Mouse (Mus musculus) midbrain, embryonic 11.5 days (tissue): ENCODE measurements around the gene Rbfox2. TPM values are rescaled to one million over a fixed set of nuclear protein-coding genes. Genes with fewer than 3 reads are reported as not detected.

Source experiments
- ATAC-seq: fragments of 200-750 bp; cut with Nextera tagmentation; 2 replicates; pipeline ENCODE4 v1.8.0; 2017; ENCODE audit warnings: moderate TSS enrichment, moderate library complexity; ENCODE audit not compliant: low FRiP score
- DNase-seq: peaks from one replicate; pipeline ENCODE4 v3.0.0; 2015; ENCODE audit warnings: low spot score; ENCODE audit errors: missing footprints
- H3K27ac ChIP-seq: fragments of 300-500 bp; sonication (generic); 2 replicates; pipeline ENCODE4 v1.5.1; 2014; ENCODE audit warnings: low read depth, low read length
- H3K27me3 ChIP-seq: fragments of 300-500 bp; sonication (generic); 2 replicates; pipeline ENCODE4 v1.6.1; 2014; ENCODE audit warnings: mild to moderate bottlenecking, low read length, moderate library complexity, mixed read lengths; ENCODE audit not compliant: control insufficient read depth, insufficient read depth
- H3K36me3 ChIP-seq: fragments of 300-500 bp; sonication (generic); 2 replicates; pipeline ENCODE4 v1.6.1; 2014; ENCODE audit warnings: mild to moderate bottlenecking, low read length, moderate library complexity, mixed read lengths; ENCODE audit not compliant: control insufficient read depth, insufficient read depth
- H3K4me1 ChIP-seq: fragments of 300-500 bp; sonication (generic); 2 replicates; pipeline ENCODE4 v1.6.1; 2014; ENCODE audit warnings: low read length; ENCODE audit not compliant: control insufficient read depth, insufficient read depth
- H3K4me2 ChIP-seq: fragments of 300-500 bp; sonication (generic); 2 replicates; pipeline ENCODE4 v1.6.1; 2014; ENCODE audit warnings: mild to moderate bottlenecking, moderate library complexity
- H3K4me3 ChIP-seq: fragments of 300-500 bp; sonication (generic); 2 replicates; pipeline ENCODE4 v1.5.1; 2014; ENCODE audit warnings: low read depth, low read length
- H3K9ac ChIP-seq: fragments of 300-500 bp; sonication (generic); 2 replicates; pipeline ENCODE4 v1.6.1; 2014; ENCODE audit warnings: low read length
- H3K9me3 ChIP-seq: fragments of 300-500 bp; sonication (generic); 2 replicates; pipeline ENCODE4 v1.6.1; 2016; ENCODE audit warnings: low read length; ENCODE audit not compliant: control insufficient read depth
- WGBS: fragments of 180-500 bp; shearing (Covaris S2); extraction: QIAGEN DNeasy Blood & Tissue Kit; methylation state at CpG from one replicate; pipeline ENCODE4 v1.1.7; 2014; 5-methylcytosine and 5-hydroxymethylcytosine counted together
- polyA plus RNA-seq: library from polyadenylated mRNA; unstranded; fragments of >200 nt; fragmentation: Nextera tagmentation; extraction: Ambion mirVana; gene quantifications from 2 replicates; pipeline ENCODE4 v1.2.1, GENCODE M21; 2014

Rbfox2 gene
- polyA plus RNA-seq, 1 experiment from 2014 or later: 73.2 TPM

DNA sequence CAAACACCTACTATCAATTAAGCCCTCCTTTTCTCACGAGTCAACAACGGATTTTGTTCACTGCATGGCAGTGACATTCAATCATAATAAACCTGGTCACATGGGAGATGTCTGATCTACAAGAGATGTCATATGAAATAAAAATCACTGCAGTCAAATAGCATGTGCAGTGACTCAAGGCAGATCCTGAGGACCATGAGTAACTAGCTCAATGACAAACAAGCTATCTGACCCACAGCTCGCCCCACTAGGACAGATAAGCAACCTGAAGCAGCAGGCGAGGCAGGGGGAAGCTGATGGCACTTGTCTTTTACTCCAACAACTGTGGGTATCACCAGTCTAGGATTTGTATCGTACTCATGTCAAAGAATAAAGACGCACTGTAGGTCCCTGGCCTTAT lies 14.4 kb downstream of the Rbfox2 start:
- DNase-seq (no peak), ATAC-seq (no peak)
- Histone ChIP-seq H3K4me2 (no peak overlapping the region), H3K27me3 (no peaks in the 10 kb centered on the region), H3K9me3 (no peaks in the 10 kb centered on the region), H3K9ac (no peak overlapping the region), H3K27ac (no peak overlapping the region), H3K36me3 (no peaks in the 10 kb centered on the region), H3K4me1 (no peaks in the 10 kb centered on the region), H3K4me3 (no peak overlapping the region)
- 82% methylated on average over 6 of the region's 6 CpGs for WGBS

DNA sequence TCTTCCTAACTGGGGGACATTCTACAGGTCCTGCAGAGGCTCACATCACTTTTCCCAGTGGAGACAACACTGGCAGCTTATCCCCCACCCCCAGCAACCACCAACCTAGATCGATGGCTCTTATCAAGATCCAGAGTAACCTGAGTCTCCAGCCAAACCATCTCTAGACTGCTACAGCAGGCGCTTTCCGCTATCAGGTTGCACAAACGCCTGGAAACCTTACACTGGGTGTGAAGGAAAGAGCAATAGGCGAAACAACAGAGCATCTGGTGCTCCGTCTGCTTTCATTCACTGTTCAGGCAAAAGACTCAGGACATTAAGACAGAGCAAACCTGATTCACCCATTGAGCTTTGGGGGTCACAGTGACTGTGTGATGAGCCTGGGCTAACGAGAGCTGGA lies 15.3 kb downstream of the Rbfox2 start:
- no peak for DNase-seq
- Histone ChIP-seq H3K4me1 (no peaks in the 10 kb centered on the region), H3K9ac (no peak overlapping the region), H3K4me3 (no peak overlapping the region), H3K4me2 (no peak overlapping the region), H3K9me3 (no peaks in the 10 kb centered on the region), H3K36me3 (no peaks in the 10 kb centered on the region), H3K27me3 (no peaks in the 10 kb centered on the region), H3K27ac (no peak overlapping the region)
- WGBS: 79% methylated on average over 7 of the region's 7 CpGs
- ATAC-seq: no peak

DNA sequence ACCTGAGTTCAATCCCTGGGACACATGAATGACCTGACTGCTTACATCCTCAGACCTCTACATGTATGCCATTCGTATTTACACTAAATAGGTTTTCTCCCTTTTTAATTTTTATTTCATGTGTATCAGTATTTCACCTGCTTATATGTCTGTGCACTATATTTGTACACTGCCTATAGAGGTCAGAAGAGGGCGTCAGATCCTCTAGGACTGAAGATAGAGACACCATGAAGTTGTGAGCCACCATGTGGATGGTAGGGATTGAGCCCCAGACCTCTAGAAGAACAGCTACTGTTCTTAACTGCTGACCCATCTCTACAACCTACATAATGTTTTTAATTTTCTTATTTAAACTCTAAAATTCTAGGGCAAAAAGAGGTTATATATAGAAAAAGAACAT lies 16.5 kb downstream of the Rbfox2 start:
- H3K9ac ChIP-seq: no peak overlapping the region
- H3K27me3 ChIP-seq: no peaks in the 10 kb centered on the region
- H3K36me3 ChIP-seq: no peaks in the 10 kb centered on the region
- no peak overlapping the region for H3K27ac ChIP-seq
- 74% methylated on average over 2 of the region's 2 CpGs for WGBS
- no peaks in the 10 kb centered on the region for H3K4me1 ChIP-seq
- no peak for ATAC-seq
- H3K4me3 ChIP-seq: no peak overlapping the region
- H3K4me2 ChIP-seq: no peak overlapping the region
- no peak for DNase-seq
- H3K9me3 ChIP-seq: no peaks in the 10 kb centered on the region

DNA sequence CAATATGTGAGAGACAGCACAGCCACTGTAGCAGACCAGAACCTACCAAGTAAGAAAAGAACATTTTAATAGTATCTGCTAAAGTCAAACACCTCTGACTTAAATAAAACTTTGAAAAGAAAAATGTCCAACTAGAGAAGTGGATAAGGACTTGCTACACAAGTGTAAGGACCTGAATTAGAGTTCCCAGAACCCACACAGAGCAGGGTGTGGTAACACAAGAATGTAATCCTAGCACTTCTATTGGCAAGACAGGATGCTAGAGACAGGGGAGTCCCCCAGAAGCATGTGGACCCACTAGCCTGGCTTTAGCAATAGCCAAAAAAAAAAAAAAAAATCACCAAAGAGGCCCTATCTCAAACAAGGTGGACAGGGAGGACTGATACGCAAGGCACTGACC lies 26.7 kb downstream of the Rbfox2 start:
- H3K27me3 ChIP-seq: no peaks in the 10 kb centered on the region
- H3K4me3 ChIP-seq: no peak overlapping the region
- no peak overlapping the region for H3K27ac ChIP-seq
- ATAC-seq: no peak
- no peak overlapping the region for H3K9ac ChIP-seq
- H3K9me3 ChIP-seq: no peaks in the 10 kb centered on the region
- H3K36me3 ChIP-seq: no peaks in the 10 kb centered on the region
- no peak overlapping the region for H3K4me2 ChIP-seq
- no peaks in the 10 kb centered on the region for H3K4me1 ChIP-seq
- DNase-seq: peak; percentile 56
- 88% methylated on average over 1 of the region's 1 CpGs for WGBS

DNA sequence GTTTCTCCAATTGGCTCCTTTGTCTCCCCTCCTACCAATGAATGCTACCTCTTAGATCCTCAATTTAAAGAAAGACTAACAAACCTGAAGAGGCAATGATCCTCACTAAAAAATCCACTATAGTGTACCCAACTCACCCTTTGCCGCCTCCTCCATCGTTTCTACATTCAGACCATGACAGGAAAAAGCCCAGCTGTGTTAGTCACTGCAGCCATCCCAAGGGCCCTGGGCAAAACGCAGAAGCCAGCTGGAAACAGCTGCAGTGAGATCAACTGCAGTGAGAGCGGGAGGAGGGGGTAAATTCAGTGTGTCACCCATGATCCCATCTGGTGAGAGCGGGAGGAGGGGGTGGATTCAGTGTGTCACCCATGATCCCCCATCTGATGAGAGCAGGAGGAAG lies 28.0 kb downstream of the Rbfox2 start:
- H3K36me3 ChIP-seq: no peaks in the 10 kb centered on the region
- no peak overlapping the region for H3K27ac ChIP-seq
- no peak for ATAC-seq
- DNase-seq: peak; percentile 59
- no peaks in the 10 kb centered on the region for H3K4me1 ChIP-seq
- H3K4me2 ChIP-seq: no peak overlapping the region
- H3K9ac ChIP-seq: no peak overlapping the region
- WGBS: 71% methylated on average over 5 of the region's 5 CpGs
- no peaks in the 10 kb centered on the region for H3K9me3 ChIP-seq
- H3K4me3 ChIP-seq: no peak overlapping the region
- no peaks in the 10 kb centered on the region for H3K27me3 ChIP-seq

DNA sequence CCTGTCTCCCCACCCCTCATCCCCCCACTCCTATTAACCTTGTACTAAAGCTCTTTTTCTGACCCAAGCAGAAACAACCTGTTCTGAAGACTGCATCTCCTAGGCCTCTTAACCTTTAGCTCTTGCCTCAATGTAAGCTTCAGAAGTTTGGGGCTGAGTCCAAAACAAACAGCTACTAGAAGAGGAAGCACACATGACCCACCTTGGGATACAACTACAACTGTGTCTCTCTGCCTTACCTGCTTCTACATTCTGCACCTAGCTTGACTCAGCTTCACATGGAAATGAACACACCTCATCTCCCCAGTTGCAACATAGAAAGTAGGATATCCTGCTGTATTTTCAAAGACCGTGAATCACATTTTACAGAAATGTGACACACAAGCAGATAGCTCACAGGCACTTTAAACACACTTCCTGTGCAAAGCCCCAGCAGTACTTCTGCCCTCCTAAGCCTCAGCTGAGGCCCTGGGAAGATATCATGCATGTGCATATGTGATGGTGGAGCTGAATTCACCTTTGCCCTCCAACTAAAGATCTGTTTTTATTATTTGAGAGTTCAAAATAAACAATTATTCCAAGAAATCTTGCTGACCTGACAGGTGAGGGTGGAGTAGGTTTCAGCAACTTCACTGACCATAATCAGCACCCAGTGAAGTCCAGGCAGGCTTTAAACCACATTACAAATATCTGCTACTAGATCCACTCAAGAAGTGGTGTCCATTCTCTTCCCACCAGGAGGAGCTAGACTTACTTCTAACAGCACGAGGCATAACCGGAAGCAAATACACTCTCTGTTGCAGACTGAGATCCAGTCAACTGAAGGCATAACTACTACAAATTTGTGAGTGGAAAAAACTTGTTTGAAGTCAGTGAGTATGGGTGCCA lies 29.7 kb downstream of the Rbfox2 start:
- H3K27me3 ChIP-seq: no peaks in the 10 kb centered on the region
- H3K4me3 ChIP-seq: no peak overlapping the region
- ATAC-seq: no peak
- WGBS: 82% methylated on average over 3 of the region's 3 CpGs
- H3K9me3 ChIP-seq: no peaks in the 10 kb centered on the region
- no peaks in the 10 kb centered on the region for H3K4me1 ChIP-seq
- no peak overlapping the region for H3K4me2 ChIP-seq
- H3K36me3 ChIP-seq: no peaks in the 10 kb centered on the region
- H3K27ac ChIP-seq: no peak overlapping the region
- peak; percentile 85 for DNase-seq
- H3K9ac ChIP-seq: no peak overlapping the region

DNA sequence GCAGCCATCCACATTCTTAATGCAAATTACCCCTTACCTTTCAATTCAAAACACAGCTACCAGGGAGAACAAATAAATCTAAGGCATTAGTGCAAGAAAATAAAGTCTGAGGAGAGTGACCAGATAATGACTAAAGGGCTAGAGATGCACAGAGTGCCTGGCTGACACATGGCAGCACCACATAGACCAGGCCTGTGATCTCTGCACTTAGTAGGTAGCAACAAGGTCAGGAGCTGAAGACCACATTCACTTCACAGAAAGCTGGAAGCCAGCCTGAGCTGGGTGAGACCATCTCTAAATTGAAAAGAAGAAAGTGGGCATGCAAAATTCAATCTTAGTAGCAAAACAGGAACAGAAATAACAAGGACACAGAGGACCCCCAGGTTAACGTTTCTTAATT lies 30.5 kb downstream of the Rbfox2 start:
- no peak overlapping the region for H3K27ac ChIP-seq
- no peak for ATAC-seq

DNA sequence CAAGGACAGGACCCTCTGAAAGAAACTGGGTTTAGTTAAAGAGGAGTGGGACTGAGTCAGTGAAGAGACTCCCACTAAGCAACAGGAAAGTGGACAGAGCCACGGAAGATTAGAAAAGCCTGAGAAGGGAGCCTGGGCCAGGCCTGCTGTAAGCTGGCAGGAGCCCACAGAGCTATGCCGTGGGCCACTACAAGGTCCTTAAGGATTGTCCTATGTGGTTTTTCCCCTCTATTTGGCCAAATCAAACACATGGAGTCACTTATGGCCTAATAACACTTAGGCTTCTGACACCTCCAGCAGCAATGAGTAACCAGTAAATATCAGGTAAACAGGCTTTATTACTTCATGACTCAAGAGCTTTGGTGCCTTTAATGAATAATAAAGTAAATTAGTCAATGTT lies 31.2 kb downstream of the Rbfox2 start:
- no peak overlapping the region for H3K9ac ChIP-seq

More for the DNA sequence above, 30.5 kb downstream of the Rbfox2 start:
- DNase-seq: peak; percentile 56
- WGBS: 86% methylated on average over 1 of the region's 1 CpGs
- no peaks in the 10 kb centered on the region for H3K27me3 ChIP-seq
- H3K4me1 ChIP-seq: no peaks in the 10 kb centered on the region
- no peaks in the 10 kb centered on the region for H3K36me3 ChIP-seq
- no peak overlapping the region for H3K9ac ChIP-seq
- H3K4me3 ChIP-seq: no peak overlapping the region
- no peaks in the 10 kb centered on the region for H3K9me3 ChIP-seq
- H3K4me2 ChIP-seq: no peak overlapping the region

DNA sequence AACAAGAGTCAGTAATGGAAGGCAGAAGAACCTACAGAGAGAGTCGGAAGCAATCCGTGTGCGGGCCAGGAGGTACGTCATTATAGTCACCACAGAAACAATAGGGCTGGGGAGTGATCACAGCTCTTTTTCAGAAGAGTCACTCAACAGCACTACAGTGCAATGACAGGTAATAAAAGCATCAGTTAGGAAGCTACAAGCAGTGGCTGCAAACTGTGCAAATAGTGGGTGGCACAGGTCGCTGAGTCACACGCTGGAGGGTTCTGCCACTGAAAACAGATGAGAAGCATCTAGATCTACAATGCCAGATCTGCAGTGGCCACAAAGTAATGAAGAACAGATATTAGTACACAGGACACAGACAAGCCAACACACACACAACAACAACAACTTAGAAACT lies 32.9 kb downstream of the Rbfox2 start:
- no peaks in the 10 kb centered on the region for H3K4me1 ChIP-seq
- no peaks in the 10 kb centered on the region for H3K9me3 ChIP-seq
- H3K4me2 ChIP-seq: no peak overlapping the region
- DNase-seq: no peak
- H3K4me3 ChIP-seq: no peak overlapping the region
- no peak for ATAC-seq
- no peaks in the 10 kb centered on the region for H3K36me3 ChIP-seq
- whole genome bisulfite sequencing: 94% methylated on average over 6 of the region's 6 CpGs
- no peaks in the 10 kb centered on the region for H3K27me3 ChIP-seq
- H3K27ac ChIP-seq: no peak overlapping the region
- H3K9ac ChIP-seq: no peak overlapping the region

More for the DNA sequence above, 31.2 kb downstream of the Rbfox2 start:
- H3K9me3 ChIP-seq: no peaks in the 10 kb centered on the region
- no peak for ATAC-seq
- H3K27ac ChIP-seq: no peak overlapping the region
- no peak overlapping the region for H3K4me3 ChIP-seq
- H3K4me1 ChIP-seq: no peaks in the 10 kb centered on the region
- peak; percentile 53 for DNase-seq
- no peaks in the 10 kb centered on the region for H3K27me3 ChIP-seq
- 93% methylated on average over 2 of the region's 2 CpGs for WGBS
- H3K4me2 ChIP-seq: no peak overlapping the region
- H3K36me3 ChIP-seq: no peaks in the 10 kb centered on the region
